Mouse (Mus musculus): ENCODE results near the gene Slf2. TPM values are rescaled to one million over a fixed set of nuclear protein-coding genes. Genes with fewer than 3 reads are reported as not detected.

Slf2 gene
- total and polyA plus RNA-seq, 3 experiments: 30.2 to 109 (median 35.4) TPM

GRCm38 (mm10) chr19:44989567-44990495 lies 58.9 kb downstream of the Slf2 start:
- TF ChIP-seq CHD2 (IDR thresholded peaks at IDR 0.05; ENCODE audit: low read length): no peak
- TF ChIP-seq BHLHE40 (IDR thresholded peaks at IDR 0.05; ENCODE audit: borderline replicate concordance, low read depth, low read length): no peak
- TF ChIP-seq CTCF (IDR thresholded peaks at IDR 0.05 in 2 of 3, conservative IDR thresholded peaks at IDR 0.05 in 1 of 3; ENCODE audit: control insufficient read depth in 1 of 3, insufficient read depth in 1 of 3, low read depth in 2 of 3, low read length in 3 of 3, poor library complexity in 1 of 3, severe bottlenecking in 1 of 3): no peak
- TF ChIP-seq KAT2A (conservative IDR thresholded peaks at IDR 0.05; ENCODE audit: low read depth, low read length): no peak
- TF ChIP-seq ZMIZ1 (IDR thresholded peaks at IDR 0.05; ENCODE audit: low read depth, low read length): no peak
- no peak for TF ChIP-seq RCOR1 (IDR thresholded peaks at IDR 0.05; ENCODE audit: low read depth, low read length)
- TF ChIP-seq TBP (IDR thresholded peaks at IDR 0.05; ENCODE audit: low read depth, low read length): no peak
- no peak for TF ChIP-seq ETS1 (IDR thresholded peaks at IDR 0.05; ENCODE audit: low read depth, low read length)
- TF ChIP-seq MYC (IDR thresholded peaks at IDR 0.05; ENCODE audit: low read depth, low read length): no peak
- TF ChIP-seq ZKSCAN1 (IDR thresholded peaks at IDR 0.05; ENCODE audit: low read depth, low read length): no peak
- no peak for TF ChIP-seq SIN3A (IDR thresholded peaks at IDR 0.05; ENCODE audit: low read length)
- TF ChIP-seq POLR2A (IDR thresholded peaks at IDR 0.05; ENCODE audit: control insufficient read depth in 1 of 2, insufficient read depth in 1 of 2, low read depth in 1 of 2, low read length in 2 of 2, poor library complexity in 1 of 2): no peak
- TF ChIP-seq TCF12 (IDR thresholded peaks at IDR 0.05; ENCODE audit: low read depth, low read length): no peak
- no peak for TF ChIP-seq USF1 (IDR thresholded peaks at IDR 0.05; ENCODE audit: low read depth, low read length)
- TF ChIP-seq TAL1 (IDR thresholded peaks at IDR 0.05; ENCODE audit: low read length): no peak
- no peak overlapping the region for H3K9ac ChIP-seq (ENCODE audit: control insufficient read depth, low read depth, low read length, poor library complexity, severe bottlenecking)

GRCm38 (mm10) chr19:44991031-44991430 lies 60.1 kb downstream of the Slf2 start:
- no peak for DNase-seq (ENCODE audit: low read depth, low spot score)
- TF ChIP-seq POLR2AphosphoS5 (IDR thresholded peaks at IDR 0.05; ENCODE audit: borderline replicate concordance, low read depth, low read length) (no peak), MYB (IDR thresholded peaks at IDR 0.05; ENCODE audit: low read depth, low read length) (no peak), ZC3H11A (IDR thresholded peaks at IDR 0.05; ENCODE audit: low read depth, low read length) (no peak), HCFC1 (IDR thresholded peaks at IDR 0.05; ENCODE audit: low read depth, low read length) (no peak), ETS1 (IDR thresholded peaks at IDR 0.05; ENCODE audit: low read depth, low read length) (no peak), RCOR1 (IDR thresholded peaks at IDR 0.05; ENCODE audit: low read depth, low read length) (no peak), EP300 (IDR thresholded peaks at IDR 0.05; ENCODE audit: low read depth in 1 of 2, low read length in 2 of 2) (no peak), RAD21 (IDR thresholded peaks at IDR 0.05; ENCODE audit: low read depth, low read length) (no peak), MXI1 (IDR thresholded peaks at IDR 0.05; ENCODE audit: low read depth, low read length) (no peak), E2F4 (IDR thresholded peaks at IDR 0.05; ENCODE audit: borderline replicate concordance, low read depth, low read length) (no peak), CTCF (IDR thresholded peaks at IDR 0.05 in 2 of 3, conservative IDR thresholded peaks at IDR 0.05 in 1 of 3; ENCODE audit: control insufficient read depth in 1 of 3, insufficient read depth in 1 of 3, low read depth in 2 of 3, low read length in 3 of 3, poor library complexity in 1 of 3, severe bottlenecking in 1 of 3) (no peak), BHLHE40 (IDR thresholded peaks at IDR 0.05; ENCODE audit: borderline replicate concordance, low read depth, low read length) (no peak), ELF1 (IDR thresholded peaks at IDR 0.05; ENCODE audit: low read depth, low read length) (no peak), SMC3 (IDR thresholded peaks at IDR 0.05; ENCODE audit: low read depth, low read length) (no peak)
- no peaks in the 10 kb centered on the region for H3K9me3 ChIP-seq (replicated peaks; ENCODE audit: insufficient read depth, low read length)
- H3K4me3 ChIP-seq (ENCODE audit: control insufficient read depth in 1 of 2, insufficient read depth in 1 of 2, low read depth in 2 of 2, low read length in 2 of 2): no peak overlapping the region
- H3K27ac ChIP-seq (ENCODE audit: control insufficient read depth, low read depth, low read length): no peak overlapping the region
- peaks cover 0 to 3% of the 10 kb centered on the region in 2 experiments; a peak in 1 of 4 replicates for H3K36me3 ChIP-seq (ENCODE audit: control insufficient read depth in 1 of 2, insufficient read depth in 2 of 2, low read length in 2 of 2)
- H3K9ac ChIP-seq (ENCODE audit: control insufficient read depth, low read depth, low read length, poor library complexity, severe bottlenecking): no peak overlapping the region
- H3K79me2 ChIP-seq (ENCODE audit: control insufficient read depth, insufficient read depth, low read length, poor library complexity): no peaks in the 10 kb centered on the region
- no peaks in the 10 kb centered on the region for H3K27me3 ChIP-seq (ENCODE audit: control insufficient read depth in 1 of 2, insufficient read depth in 2 of 2, low read length in 2 of 2)
- peaks cover under 1 to 3% of the 10 kb centered on the region in 2 experiments; a peak in 2 of 4 replicates for H3K4me1 ChIP-seq (ENCODE audit: control insufficient read depth in 1 of 2, insufficient read depth in 2 of 2, low read length in 2 of 2)

More at GRCm38 (mm10) chr19:44989567-44990495, 58.9 kb downstream of the Slf2 start:
- no peak overlapping the region for H3K27ac ChIP-seq (ENCODE audit: control insufficient read depth, low read depth, low read length)
- peaks cover 0 to 4% of the 10 kb centered on the region in 2 experiments; a peak in 1 of 4 replicates for H3K36me3 ChIP-seq (ENCODE audit: control insufficient read depth in 1 of 2, insufficient read depth in 2 of 2, low read length in 2 of 2)
- H3K4me3 ChIP-seq (ENCODE audit: control insufficient read depth in 1 of 2, insufficient read depth in 1 of 2, low read depth in 2 of 2, low read length in 2 of 2): no peak overlapping the region
- H3K27me3 ChIP-seq (ENCODE audit: control insufficient read depth in 1 of 2, insufficient read depth in 2 of 2, low read length in 2 of 2): no peaks in the 10 kb centered on the region
- H3K79me2 ChIP-seq (ENCODE audit: control insufficient read depth, insufficient read depth, low read length, poor library complexity): no peaks in the 10 kb centered on the region
- no peak for DNase-seq (ENCODE audit: low read depth, low spot score)
- H3K4me1 ChIP-seq (ENCODE audit: control insufficient read depth in 1 of 2, insufficient read depth in 2 of 2, low read length in 2 of 2): peaks cover 3 to 8% of the 10 kb centered on the region in 2 experiments; a peak in 2 of 4 replicates
- no peaks in the 10 kb centered on the region for H3K9me3 ChIP-seq (replicated peaks; ENCODE audit: insufficient read depth, low read length)

Data from MEL (cell line).